Mouse (Mus musculus): Measurements from ENCODE around the gene Tas2r102. TPM values are rescaled to one million over a fixed set of nuclear protein-coding genes. Genes with fewer than 3 reads are reported as not detected.

The Tas2r102 gene
- not detected for total RNA-seq (2021)
- long read RNA-seq, experiment 1, result 0 reads
- long read RNA-seq, experiment 2, result 0 reads

- no peak for DNase-seq
- intact Hi-C loops (cut with DNase I), result no loop called here
Observed at GRCm38 (mm10) chr6:132761831-132762230, at the start of gene Tas2r102. Tas2r102 (plus strand) TSS chr6:132762131.

- intact Hi-C loops (cut with DNase I), result no loop called here
- no peak for DNase-seq
Observed at GRCm38 (mm10) chr6:132737935-132738334, 24.0 kb upstream of the Tas2r102 start, which contains the start of gene Tas2r115. Tas2r115 (minus strand) TSS chr6:132738035.

GRCm38 (mm10) chr6:132750206-132750605 lies 11.7 kb upstream of the Tas2r102 start:
- DNase-seq, result no peak
- intact Hi-C loops (cut with DNase I), result no loop called here

- no peak for DNase-seq
- intact Hi-C loops (cut with DNase I), result no loop called here
Observed at GRCm38 (mm10) chr6:132754430-132754829, 7.5 kb upstream of the Tas2r102 start, which contains the start of gene Tas2r124. Tas2r124 (plus strand) TSS chr6:132754730.

- intact Hi-C loops (cut with DNase I), result no loop called here
- no peak for DNase-seq
Observed at GRCm38 (mm10) chr6:132778062-132778461, 16.1 kb downstream of the Tas2r102 start, which contains the start of gene Tas2r136. Tas2r136 (minus strand) TSS chr6:132778162.

- intact Hi-C loops (cut with DNase I), result no loop called here
- no peak for DNase-seq
Observed at GRCm38 (mm10) chr6:132795393-132795792, 33.5 kb downstream of the Tas2r102 start.

- intact Hi-C loops (cut with DNase I), result no loop called here
Observed at GRCm38 (mm10) chr6:132802518-132802917, 40.6 kb downstream of the Tas2r102 start, which contains the start of gene Tas2r117. Tas2r117 (plus strand) TSS chr6:132802818.

More at GRCm38 (mm10) chr6:132802518-132802917, 40.6 kb downstream of the Tas2r102 start, which contains the start of gene Tas2r117:
- DNase-seq, result no peak

Other genes with a start within 250 kb of the Tas2r102 start
- gene Prh1, start 192.3 kb upstream of the Tas2r102 start, total RNA-seq (2021), result not detected
- gene Prp2, start 166.2 kb upstream of the Tas2r102 start, total RNA-seq (2021), result not detected
- gene A630073D07Rik, start 110.6 kb upstream of the Tas2r102 start, total RNA-seq (2021), result not detected
- gene Tas2r120, start 105.2 kb upstream of the Tas2r102 start, total RNA-seq (2021), result not detected
- not detected for gene Tas2r121, start 61.1 kb upstream of the Tas2r102 start, total RNA-seq (2021)
- not detected for gene Tas2r122, start 50.2 kb upstream of the Tas2r102 start, total RNA-seq (2021)
- not detected for gene Tas2r115, start 24.1 kb upstream of the Tas2r102 start, total RNA-seq (2021)
- gene Tas2r124, start 7.4 kb upstream of the Tas2r102 start, total RNA-seq (2021), result not detected
- not detected for gene Tas2r136, start 16.0 kb downstream of the Tas2r102 start, total RNA-seq (2021)
- gene Tas2r117, start 40.7 kb downstream of the Tas2r102 start, total RNA-seq (2021), result not detected
- gene Tas2r123, start 85.0 kb downstream of the Tas2r102 start, total RNA-seq (2021), result not detected
- gene Tas2r116, start 93.3 kb downstream of the Tas2r102 start, total RNA-seq (2021), result not detected
- gene Tas2r110, start 105.9 kb downstream of the Tas2r102 start, total RNA-seq (2021), result not detected
- gene Tas2r113, start 130.9 kb downstream of the Tas2r102 start, total RNA-seq (2021), result not detected
- not detected for gene Tas2r125, start 147.5 kb downstream of the Tas2r102 start, total RNA-seq (2021)
- gene Tas2r129, start 189.0 kb downstream of the Tas2r102 start, total RNA-seq (2021), result not detected
- gene Tas2r131, start 195.8 kb downstream of the Tas2r102 start, total RNA-seq (2021), result not detected
- gene Tas2r109, start 218.8 kb downstream of the Tas2r102 start, total RNA-seq (2021), result not detected